Mouse (Mus musculus) lung, embryonic 14.5 days (tissue): ENCODE measurements at regions not wholly inside any gene's neighbourhood (a gene's known extent, or its start where the extent isn't known, plus 50 kb on each side); places are given as distances from the start of the nearest gene placed in this dataset.
A peak's percentile ranks its signal among the peaks of the same experiment; 100 is the strongest.

Source experiments
- ATAC-seq: fragments of 200-750 bp; cut with Nextera tagmentation; 2 replicates; pipeline ENCODE4 v1.8.0; 2017; ENCODE audit warnings: mild to moderate bottlenecking, moderate TSS enrichment, moderate library complexity; ENCODE audit not compliant: insufficient read depth
- DNase-seq: peaks from one replicate; pipeline ENCODE4 v3.0.0-alpha.2; 2015
- H3K27ac ChIP-seq: fragments of 300-500 bp; sonication (generic); 2 replicates; pipeline ENCODE4 v1.5.1; 2014; ENCODE audit warnings: low read depth, mild to moderate bottlenecking, moderate library complexity
- H3K27me3 ChIP-seq: fragments of 300-500 bp; sonication (generic); 2 replicates; pipeline ENCODE4 v1.6.1; 2014; ENCODE audit warnings: low read length, control low read depth; ENCODE audit not compliant: insufficient read depth
- H3K36me3 ChIP-seq: fragments of 300-500 bp; sonication (generic); 2 replicates; pipeline ENCODE4 v1.6.1; 2014; ENCODE audit warnings: control low read depth; ENCODE audit not compliant: insufficient read depth
- H3K4me1 ChIP-seq: fragments of 300-500 bp; sonication (generic); 2 replicates; pipeline ENCODE4 v1.6.1; 2014; ENCODE audit warnings: antibody characterized with exemption, control low read depth; ENCODE audit not compliant: insufficient read depth
- H3K4me2 ChIP-seq: fragments of 300-500 bp; sonication (generic); 2 replicates; pipeline ENCODE4 v1.6.1; 2014; ENCODE audit warnings: mild to moderate bottlenecking
- H3K4me3 ChIP-seq: fragments of 300-500 bp; sonication (generic); 2 replicates; pipeline ENCODE4 v1.5.1; 2014; ENCODE audit warnings: low read depth, low read length
- H3K9ac ChIP-seq: fragments of 300-500 bp; sonication (generic); 2 replicates; pipeline ENCODE4 v1.6.1; 2014
- H3K9me3 ChIP-seq: fragments of 300-500 bp; sonication (generic); 2 replicates; pipeline ENCODE4 v1.6.1; 2016; ENCODE audit warnings: low read depth, low read length, control low read depth
- CTCF ChIP-seq: IDR thresholded peaks from 2 replicates; pipeline ENCODE4 v1.5.1; 2016; ENCODE audit warnings: antibody characterized with exemption, low read depth
- WGBS: fragments of 180-500 bp; shearing (Covaris S2); extraction: QIAGEN DNeasy Blood & Tissue Kit; methylation state at CpG from one replicate; pipeline ENCODE4 v1.1.7; 2014; 5-methylcytosine and 5-hydroxymethylcytosine counted together

GRCm38 (mm10) chr13:83740101-83740500, 236.3 kb downstream of the Mef2c start:
- ATAC-seq (no peak), DNase-seq (no peak)
- H3K4me1 ChIP-seq: no peaks in the 10 kb centered on the region
- H3K9me3 ChIP-seq: no peaks in the 10 kb centered on the region
- H3K4me3 ChIP-seq: no peak overlapping the region
- TF ChIP-seq CTCF: no peak
- no peak overlapping the region for H3K9ac ChIP-seq
- H3K4me2 ChIP-seq: no peak overlapping the region
- peaks cover 71% of the 10 kb centered on the region for H3K27me3 ChIP-seq
- no peaks in the 10 kb centered on the region for H3K36me3 ChIP-seq
- no peak overlapping the region for H3K27ac ChIP-seq
- WGBS: 49% methylated on average over 2 of the region's 2 CpGs

- WGBS: 28% methylated on average over 4 of the region's 4 CpGs
- Histone ChIP-seq H3K9me3 (no peaks in the 10 kb centered on the region), H3K9ac (no peak overlapping the region), H3K36me3 (no peaks in the 10 kb centered on the region), H3K27ac (no peak overlapping the region), H3K4me3 (no peak overlapping the region), H3K4me1 (no peaks in the 10 kb centered on the region), H3K4me2 (no peak overlapping the region), H3K27me3 (peaks cover 71% of the 10 kb centered on the region)
- no peak for TF ChIP-seq CTCF
- ATAC-seq (no peak), DNase-seq (no peak)
These were observed 236.9 kb downstream of the Mef2c start for GRCm38 (mm10) chr13:83740771-83741170.

GRCm38 (mm10) chr13:83741591-83742021, 237.8 kb downstream of the Mef2c start:
- no peak overlapping the region for H3K9ac ChIP-seq
- no peak for ATAC-seq
- no peak overlapping the region for H3K4me3 ChIP-seq
- no peak for DNase-seq
- H3K27ac ChIP-seq: no peak overlapping the region
- no peak overlapping the region for H3K4me2 ChIP-seq
- H3K27me3 ChIP-seq: peaks cover 70% of the 10 kb centered on the region
- TF ChIP-seq CTCF: no peak
- no peaks in the 10 kb centered on the region for H3K4me1 ChIP-seq
- H3K36me3 ChIP-seq: no peaks in the 10 kb centered on the region
- WGBS: 43% methylated on average over 7 of the region's 7 CpGs
- no peaks in the 10 kb centered on the region for H3K9me3 ChIP-seq

GRCm38 (mm10) chr13:83742102-83742501, 238.3 kb downstream of the Mef2c start:
- H3K27ac ChIP-seq: no peak overlapping the region
- ATAC-seq (no peak), DNase-seq (no peak)
- H3K36me3 ChIP-seq: no peaks in the 10 kb centered on the region
- H3K9me3 ChIP-seq: no peaks in the 10 kb centered on the region
- TF ChIP-seq CTCF: no peak
- no peak overlapping the region for H3K4me2 ChIP-seq
- no peaks in the 10 kb centered on the region for H3K4me1 ChIP-seq
- H3K4me3 ChIP-seq: no peak overlapping the region
- peaks cover 68% of the 10 kb centered on the region for H3K27me3 ChIP-seq
- 77% methylated on average over 2 of the region's 2 CpGs for WGBS
- no peak overlapping the region for H3K9ac ChIP-seq

GRCm38 (mm10) chr13:83742546-83742945, 238.7 kb downstream of the Mef2c start:
- Histone ChIP-seq H3K4me2 (no peak overlapping the region), H3K27ac (no peak overlapping the region), H3K36me3 (no peaks in the 10 kb centered on the region), H3K4me3 (no peak overlapping the region), H3K27me3 (peaks cover 64% of the 10 kb centered on the region), H3K9ac (no peak overlapping the region), H3K9me3 (no peaks in the 10 kb centered on the region), H3K4me1 (no peaks in the 10 kb centered on the region)
- 73% methylated on average over 3 of the region's 3 CpGs for WGBS
- no peak for TF ChIP-seq CTCF
- ATAC-seq (no peak), DNase-seq (no peak)

- no peak overlapping the region for H3K27ac ChIP-seq
- no peak overlapping the region for H3K9ac ChIP-seq
- no peak for TF ChIP-seq CTCF
- no peaks in the 10 kb centered on the region for H3K9me3 ChIP-seq
- 79% methylated on average over 2 of the region's 2 CpGs for WGBS
- no peaks in the 10 kb centered on the region for H3K36me3 ChIP-seq
- no peaks in the 10 kb centered on the region for H3K4me1 ChIP-seq
- H3K27me3 ChIP-seq: peaks cover 55% of the 10 kb centered on the region
- no peak for DNase-seq
- no peak overlapping the region for H3K4me2 ChIP-seq
- no peak overlapping the region for H3K4me3 ChIP-seq
- ATAC-seq: no peak
These were observed 239.5 kb downstream of the Mef2c start for GRCm38 (mm10) chr13:83743381-83743780.

GRCm38 (mm10) chr13:83744110-83744752, 240.4 kb downstream of the Mef2c start:
- WGBS: 44% methylated on average over 8 of the region's 8 CpGs
- Histone ChIP-seq H3K36me3 (no peaks in the 10 kb centered on the region), H3K9ac (no peak overlapping the region), H3K4me3 (no peak overlapping the region), H3K4me1 (no peaks in the 10 kb centered on the region), H3K9me3 (no peaks in the 10 kb centered on the region), H3K4me2 (peak overlapping the region; percentile 73; the same call in 1 of the 2 replicates), H3K27ac (no peak overlapping the region), H3K27me3 (peaks cover 47% of the 10 kb centered on the region)
- no peak for TF ChIP-seq CTCF
- no peak for ATAC-seq
- DNase-seq: no peak
